Mouse (Mus musculus) thymus, postnatal 36 days (tissue): ENCODE results near the gene Scarb2.
"Not testable (repeated sequence)": the region's sequence is repeated elsewhere in the genome, so short reads cannot be mapped to it uniquely, and the experiment has no call there.

Experiments
- DNase-seq, 2 experiments: peaks; one replicate each; pipeline ENCODE4 v3.0.0; 2022; ENCODE audit warnings: mixed read lengths in 2 of 2

The Scarb2 gene

GRCm38 (mm10) chr5:92506733-92507132, at the start of gene Scarb2:
Gene Scarb2, minus strand, starts transcription at chr5:92506833.
- DNase-seq, result no peak

GRCm38 (mm10) chr5:92555905-92556304, 49.3 kb upstream of the Scarb2 start:
- no peak for DNase-seq

GRCm38 (mm10) chr5:92554891-92555511, 48.4 kb upstream of the Scarb2 start, which contains the start of gene Fam47e:
Gene Fam47e, plus strand, starts transcription at chr5:92555069.
- DNase-seq, result no peak

GRCm38 (mm10) chr5:92554443-92554842, 47.8 kb upstream of the Scarb2 start:
- no peak for DNase-seq

- peak; percentile 11 to 25 for DNase-seq
Observed at GRCm38 (mm10) chr5:92553939-92554338, 47.3 kb upstream of the Scarb2 start.

- no peak for DNase-seq
Observed at GRCm38 (mm10) chr5:92552611-92553010, 46.0 kb upstream of the Scarb2 start.

- DNase-seq, result no peak
Observed at GRCm38 (mm10) chr5:92539698-92540097, 33.1 kb upstream of the Scarb2 start.

- DNase-seq, result no peak
Observed at GRCm38 (mm10) chr5:92524821-92525258, 18.2 kb upstream of the Scarb2 start.

GRCm38 (mm10) chr5:92521131-92521530, 14.5 kb upstream of the Scarb2 start:
- DNase-seq, result not testable (repeated sequence)

GRCm38 (mm10) chr5:92512066-92512465, 5.4 kb upstream of the Scarb2 start:
- DNase-seq, result no peak

GRCm38 (mm10) chr5:92511256-92511655, 4.6 kb upstream of the Scarb2 start:
- no peak for DNase-seq

- no peak for DNase-seq
Observed at GRCm38 (mm10) chr5:92508853-92509252, 2.2 kb upstream of the Scarb2 start.

GRCm38 (mm10) chr5:92506301-92506729, 318 bp downstream of the Scarb2 start:
- peak; percentile 46 to 52 for DNase-seq

- DNase-seq, result peak; percentile 90 to 93
Observed at GRCm38 (mm10) chr5:92505402-92505865, 1.2 kb downstream of the Scarb2 start.

GRCm38 (mm10) chr5:92504676-92505400, 1.8 kb downstream of the Scarb2 start:
- DNase-seq, result peak; percentile 72 to 78

- no peak for DNase-seq
Observed at GRCm38 (mm10) chr5:92503856-92504618, 2.6 kb downstream of the Scarb2 start.

- DNase-seq, result peak in 1 of 2 experiments; percentile 53
Observed at GRCm38 (mm10) chr5:92503356-92503847, 3.2 kb downstream of the Scarb2 start.

GRCm38 (mm10) chr5:92499378-92499777, 7.3 kb downstream of the Scarb2 start:
- DNase-seq, result peak in 1 of 2 experiments; percentile 50

GRCm38 (mm10) chr5:92498661-92499060, 8.0 kb downstream of the Scarb2 start:
- DNase-seq, result no peak

GRCm38 (mm10) chr5:92498225-92498624, 8.4 kb downstream of the Scarb2 start:
- DNase-seq, result no peak

GRCm38 (mm10) chr5:92495771-92496409, 10.7 kb downstream of the Scarb2 start:
- no peak for DNase-seq

- DNase-seq, result peak in 1 of 2 experiments; percentile 44
Observed at GRCm38 (mm10) chr5:92495291-92495690, 11.3 kb downstream of the Scarb2 start.
